Mouse (Mus musculus) stomach, postnatal 0 days (tissue): ENCODE data around the gene Stox2. TPM values are rescaled to one million over a fixed set of nuclear protein-coding genes. Genes with fewer than 3 reads are reported as not detected.

Source experiments
- ATAC-seq: fragments of 200-750 bp; cut with Nextera tagmentation; 2 replicates; pipeline ENCODE4 v1.8.0; 2017; ENCODE audit not compliant: low FRiP score, low TSS enrichment
- DNase-seq: peaks from one replicate; pipeline ENCODE4 v3.0.0-alpha.2; 2016; ENCODE audit warnings: low spot score
- H3K27ac ChIP-seq: fragments of 300-500 bp; sonication (generic); replicated peaks from 2 replicates; pipeline ENCODE4 v1.5.1; 2014; ENCODE audit warnings: mild to moderate bottlenecking, control low read depth
- H3K27me3 ChIP-seq: fragments of 300-500 bp; sonication (generic); 2 replicates; pipeline ENCODE4 v1.6.1; 2014; ENCODE audit warnings: low read length; ENCODE audit not compliant: control insufficient read depth, insufficient read depth
- H3K36me3 ChIP-seq: fragments of 300-500 bp; sonication (generic); 2 replicates; pipeline ENCODE4 v1.6.1; 2014; ENCODE audit warnings: low read length, mixed read lengths; ENCODE audit not compliant: control insufficient read depth, insufficient read depth
- H3K4me1 ChIP-seq: fragments of 300-500 bp; sonication (generic); replicated peaks from 2 replicates; pipeline ENCODE4 v1.6.1; 2014; ENCODE audit warnings: antibody characterized with exemption; ENCODE audit not compliant: control insufficient read depth, insufficient read depth
- H3K4me2 ChIP-seq: fragments of 300-500 bp; sonication (generic); replicated peaks from 2 replicates; pipeline ENCODE4 v1.6.1; 2014; ENCODE audit warnings: low read depth, mild to moderate bottlenecking, control low read depth, moderate library complexity
- H3K4me3 ChIP-seq: fragments of 300-500 bp; sonication (generic); 2 replicates; pipeline ENCODE4 v1.5.1; 2014; ENCODE audit warnings: low read depth, low read length, control low read depth
- H3K9ac ChIP-seq: fragments of 300-500 bp; sonication (generic); 2 replicates; pipeline ENCODE4 v1.6.1; 2014; ENCODE audit warnings: mild to moderate bottlenecking, low read length, control low read depth, mixed read lengths
- H3K9me3 ChIP-seq: fragments of 300-500 bp; sonication (generic); 2 replicates; pipeline ENCODE4 v1.6.1; 2016; ENCODE audit warnings: low read length; ENCODE audit not compliant: control insufficient read depth
- CTCF ChIP-seq: IDR thresholded peaks from 2 replicates; pipeline ENCODE4 v1.5.1; 2016; ENCODE audit warnings: antibody characterized with exemption, low read depth, mild to moderate bottlenecking, moderate library complexity
- EP300 ChIP-seq: optimal IDR thresholded peaks from 2 replicates; pipeline ENCODE3; 2016; ENCODE audit warnings: antibody characterized with exemption
- WGBS: fragments of 180-500 bp; shearing (Covaris S2); extraction: QIAGEN DNeasy Blood & Tissue Kit; methylation state at CpG from one replicate; pipeline ENCODE4 v1.1.7; 2014; 5-methylcytosine and 5-hydroxymethylcytosine counted together
- polyA plus RNA-seq: library from polyadenylated mRNA; unstranded; fragments of >200 nt; fragmentation: Nextera tagmentation; extraction: Ambion mirVana; gene quantifications from 2 replicates; pipeline ENCODE4 v1.2.1, GENCODE M21; 2015

Stox2 gene
- polyA plus RNA-seq, 1 experiment from 2014 or later = 5.7 TPM

- H3K4me3 ChIP-seq = no peak overlapping the region
- no peak overlapping the region for H3K9ac ChIP-seq
- 56% methylated on average over 10 of the region's 10 CpGs for WGBS
- no peaks in the 10 kb centered on the region for H3K36me3 ChIP-seq
- no peak overlapping the region for H3K27ac ChIP-seq
- no peaks in the 10 kb centered on the region for H3K27me3 ChIP-seq
- H3K9me3 ChIP-seq = no peaks in the 10 kb centered on the region
- no peaks in the 10 kb centered on the region for H3K4me1 ChIP-seq
- ATAC-seq (no peak), DNase-seq (no peak)
- H3K4me2 ChIP-seq = no peak overlapping the region
- TF ChIP-seq EP300 (no peak), CTCF (no peak)
These were observed 166.3 kb downstream of the Stox2 start for GRCm38 (mm10) chr8:47279898-47280297.

- Histone ChIP-seq H3K4me1 (no peaks in the 10 kb centered on the region), H3K27ac (no peak overlapping the region), H3K4me3 (no peak overlapping the region), H3K9me3 (no peaks in the 10 kb centered on the region), H3K36me3 (no peaks in the 10 kb centered on the region), H3K27me3 (no peaks in the 10 kb centered on the region), H3K4me2 (no peak overlapping the region), H3K9ac (no peak overlapping the region)
- DNase-seq = no peak
- no peak for TF ChIP-seq EP300
- TF ChIP-seq CTCF = no peak
- WGBS = 84% methylated on average over 3 of the region's 3 CpGs
- ATAC-seq = no peak
These were observed 168.0 kb downstream of the Stox2 start for GRCm38 (mm10) chr8:47278211-47278610.

- Histone ChIP-seq H3K27ac (no peak overlapping the region), H3K27me3 (no peaks in the 10 kb centered on the region), H3K4me2 (no peak overlapping the region), H3K9ac (no peak overlapping the region), H3K9me3 (no peaks in the 10 kb centered on the region), H3K36me3 (no peaks in the 10 kb centered on the region), H3K4me3 (no peak overlapping the region), H3K4me1 (no peaks in the 10 kb centered on the region)
- DNase-seq (no peak), ATAC-seq (no peak)
- 88% methylated on average over 6 of the region's 6 CpGs for WGBS
- no peak for TF ChIP-seq EP300
These were observed 177.2 kb downstream of the Stox2 start for GRCm38 (mm10) chr8:47268931-47269330.

- Histone ChIP-seq H3K4me2 (no peak overlapping the region), H3K9ac (no peak overlapping the region), H3K9me3 (no peaks in the 10 kb centered on the region), H3K27me3 (no peaks in the 10 kb centered on the region), H3K27ac (0 out of 2 replicates have a peak overlapping the region, but pooled peaks have one; percentile 40), H3K4me1 (no peaks in the 10 kb centered on the region), H3K4me3 (no peak overlapping the region), H3K36me3 (no peaks in the 10 kb centered on the region)
- WGBS = 58% methylated on average over 21 of the region's 21 CpGs
- DNase-seq = no peak
- peak; percentile 80 for ATAC-seq
- TF ChIP-seq EP300 (no peak), CTCF (peak; percentile 11; the same call in 1 of the 2 replicates)
These were observed 177.9 kb downstream of the Stox2 start for GRCm38 (mm10) chr8:47268062-47268822.

GRCm38 (mm10) chr8:47263070-47263843 lies 182.9 kb downstream of the Stox2 start:
- no peak for ATAC-seq
- no peak for TF ChIP-seq EP300
- no peak for TF ChIP-seq CTCF
- H3K4me2 ChIP-seq = no peak overlapping the region
- DNase-seq = no peak
- no peak overlapping the region for H3K27ac ChIP-seq
- no peak overlapping the region for H3K4me3 ChIP-seq
- H3K36me3 ChIP-seq = no peaks in the 10 kb centered on the region
- WGBS = 70% methylated on average over 17 of the region's 17 CpGs
- no peaks in the 10 kb centered on the region for H3K9me3 ChIP-seq
- no peaks in the 10 kb centered on the region for H3K27me3 ChIP-seq
- H3K9ac ChIP-seq = no peak overlapping the region
- no peaks in the 10 kb centered on the region for H3K4me1 ChIP-seq
